Mouse (Mus musculus): ENCODE data around the gene 1190005I06Rik.

1190005I06Rik gene

DNA sequence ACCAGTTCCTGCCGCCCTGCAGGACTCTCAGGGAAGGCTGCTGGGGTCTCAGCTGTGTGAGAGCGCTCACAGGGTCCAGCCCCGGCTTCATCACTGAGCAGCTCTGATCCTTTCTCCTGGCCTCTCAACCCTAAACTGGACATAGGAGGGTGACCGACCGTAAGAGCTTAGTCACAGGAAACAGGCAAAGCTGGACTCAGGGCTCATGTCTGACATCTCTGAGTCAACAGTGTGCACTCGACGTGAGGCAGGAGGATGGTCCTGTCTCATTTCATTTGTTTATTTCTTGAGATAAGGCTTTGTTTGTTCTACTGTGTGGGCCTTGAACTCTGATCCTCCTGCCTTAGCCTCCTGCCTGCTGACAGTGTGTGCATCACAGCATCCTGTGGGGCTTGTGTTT lies 27.0 kb downstream of the 1190005I06Rik start:
- WGBS = 79% methylated on average over 7 of the region's 7 CpGs

GRCm38 (mm10) chr8:120619235-120620180 lies 27.9 kb downstream of the 1190005I06Rik start:
- WGBS = 58% methylated on average over 11 of the region's 11 CpGs

DNA sequence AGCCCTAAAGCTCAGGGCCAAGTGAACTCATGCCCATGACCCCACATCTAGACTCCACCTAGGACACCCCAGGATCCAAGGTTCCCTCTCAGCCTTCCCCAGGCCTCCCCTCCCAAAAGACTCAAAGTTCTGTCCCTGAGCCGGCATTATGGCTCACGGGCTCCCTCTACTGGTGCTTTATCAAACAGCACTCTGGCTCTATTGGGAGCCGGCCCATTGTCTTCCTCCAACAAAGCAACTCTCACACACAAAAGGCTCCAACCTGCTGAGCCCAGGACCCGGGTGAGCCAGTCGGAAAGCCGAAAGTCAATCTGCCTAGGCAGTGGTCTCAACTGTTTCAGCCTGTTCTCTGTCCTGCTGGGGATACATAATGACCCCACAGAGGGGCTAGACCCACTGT lies 29.3 kb downstream of the 1190005I06Rik start:
- under 1% methylated on average over 6 of the region's 6 CpGs for WGBS

- WGBS = 62% methylated on average over 7 of the region's 8 CpGs
Measured at GRCm38 (mm10) chr8:120616663-120617626, 30.5 kb downstream of the 1190005I06Rik start.

DNA sequence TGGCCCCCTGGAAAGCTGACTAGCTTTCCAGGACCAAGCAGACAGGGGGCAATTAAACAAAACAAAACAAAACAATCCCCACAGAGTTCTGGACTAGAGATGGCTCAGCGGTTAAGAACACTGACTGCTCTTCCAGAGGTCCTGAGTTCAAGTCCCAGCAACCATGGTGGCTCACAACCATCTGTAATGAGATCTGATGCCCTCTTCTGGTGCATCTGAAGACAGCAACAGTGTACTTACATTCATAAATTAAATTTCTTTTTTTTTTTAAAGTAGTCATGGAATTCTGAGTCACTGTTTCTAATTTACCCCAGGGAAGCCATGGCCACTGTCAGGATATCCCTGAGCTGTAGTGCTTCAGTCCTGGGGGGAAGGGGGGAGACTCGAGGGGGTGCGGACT lies 32.9 kb downstream of the 1190005I06Rik start:
- 88% methylated on average over 3 of the region's 3 CpGs for WGBS

- WGBS = 84% methylated on average over 6 of the region's 6 CpGs
Measured at GRCm38 (mm10) chr8:120610824-120611223, 36.6 kb downstream of the 1190005I06Rik start.

GRCm38 (mm10) chr8:120607885-120608284 lies 39.5 kb downstream of the 1190005I06Rik start:
- 12% methylated on average over 7 of the region's 7 CpGs for WGBS

- WGBS = 69% methylated on average over 9 of the region's 9 CpGs
Measured at GRCm38 (mm10) chr8:120607460-120607859, 40.0 kb downstream of the 1190005I06Rik start.

GRCm38 (mm10) chr8:120602672-120603071 lies 44.8 kb downstream of the 1190005I06Rik start:
- 77% methylated on average over 6 of the region's 6 CpGs for WGBS

DNA sequence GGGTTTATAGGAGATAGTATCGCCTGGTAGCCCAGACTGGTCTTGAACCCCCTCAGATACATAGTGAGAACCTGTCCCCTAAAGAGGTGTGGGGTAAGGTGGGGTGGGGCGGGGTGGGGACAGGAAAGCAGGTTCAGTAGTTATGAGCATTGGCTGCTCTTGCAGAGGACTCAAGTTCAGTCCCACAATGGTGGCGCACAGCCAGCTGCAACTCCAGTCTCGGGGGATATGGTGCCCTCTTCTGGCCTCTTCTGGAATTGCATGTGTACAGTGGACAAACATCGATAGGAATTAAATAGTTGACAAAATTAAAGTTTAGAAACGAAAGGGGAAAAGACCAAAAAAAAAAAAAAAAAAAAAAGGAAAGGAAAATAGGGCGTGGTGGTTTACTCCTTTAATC lies 47.9 kb downstream of the 1190005I06Rik start:
- WGBS = 44% methylated on average over 7 of the region's 7 CpGs

DNA sequence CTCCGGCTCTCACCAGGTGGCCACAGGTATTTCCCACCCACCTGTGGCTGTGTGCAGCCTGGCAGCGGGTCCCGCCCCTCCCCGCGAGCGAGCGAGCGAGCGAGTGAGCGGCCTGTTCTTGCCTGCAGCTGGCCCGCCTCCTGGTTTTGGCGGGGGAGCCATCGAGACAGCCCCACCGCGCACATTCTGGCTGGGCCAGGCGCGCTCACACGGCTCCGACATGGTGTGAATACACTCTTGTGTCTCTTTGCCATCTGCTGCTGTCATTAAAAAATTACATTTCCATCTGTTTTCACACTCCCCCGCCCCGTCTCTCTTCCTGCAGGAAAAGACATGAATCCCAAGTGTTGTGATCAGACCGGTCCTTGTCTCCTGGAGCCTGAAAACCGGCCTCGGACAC lies 48.9 kb downstream of the 1190005I06Rik start:
- WGBS = 22% methylated on average over 24 of the region's 24 CpGs

DNA sequence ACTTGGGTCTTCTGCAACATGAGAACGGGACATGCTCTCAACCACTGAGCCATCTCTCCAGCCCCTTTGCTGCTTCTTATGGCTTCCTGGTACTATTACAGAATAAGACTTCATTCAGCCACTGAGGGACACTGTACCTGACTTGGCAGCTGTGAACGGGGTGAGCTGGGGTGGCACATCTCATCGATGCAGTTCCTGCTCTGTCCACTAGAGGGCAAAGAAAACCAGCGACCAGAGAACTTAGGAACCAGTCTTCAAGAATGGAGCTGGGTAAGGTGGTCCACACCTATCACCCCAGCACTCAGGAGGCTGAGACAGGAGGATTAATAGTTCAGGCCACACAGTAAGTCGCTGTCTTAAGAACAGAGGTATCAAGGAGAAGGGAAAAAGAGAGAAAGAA lies 51.5 kb downstream of the 1190005I06Rik start:
- 11% methylated on average over 5 of the region's 5 CpGs for WGBS

- 87% methylated on average over 5 of the region's 5 CpGs for WGBS
Measured at GRCm38 (mm10) chr8:120594571-120594970, 52.9 kb downstream of the 1190005I06Rik start.

GRCm38 (mm10) chr8:120591587-120592292 lies 55.7 kb downstream of the 1190005I06Rik start:
- WGBS = 49% methylated on average over 10 of the region's 10 CpGs

DNA sequence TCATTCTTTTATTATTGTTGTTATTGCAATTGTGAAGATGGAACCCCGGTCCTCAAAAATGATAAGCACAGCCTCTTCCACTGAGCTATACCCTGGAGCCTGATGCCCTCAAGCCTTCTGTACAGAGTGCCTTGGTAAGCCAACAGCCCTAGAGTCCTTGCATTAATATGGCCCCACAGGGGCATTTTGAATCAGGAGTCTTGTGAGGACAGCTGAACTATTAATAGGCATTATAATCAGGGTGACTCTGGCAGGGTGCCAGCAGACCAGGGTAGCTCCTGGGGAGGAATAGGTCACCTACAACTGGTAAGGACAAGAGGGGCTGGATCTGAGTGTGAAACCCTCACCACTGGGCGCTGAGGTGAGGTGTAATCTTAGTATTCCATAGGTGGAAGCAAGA lies 57.5 kb downstream of the 1190005I06Rik start:
- 57% methylated on average over 2 of the region's 2 CpGs for WGBS

GRCm38 (mm10) chr8:120588908-120589771 lies 58.3 kb downstream of the 1190005I06Rik start, which contains the start of gene Gins2:
Gins2 (minus strand) TSS chr8:120589304.
- under 1% methylated on average over 67 of the region's 67 CpGs for WGBS

DNA sequence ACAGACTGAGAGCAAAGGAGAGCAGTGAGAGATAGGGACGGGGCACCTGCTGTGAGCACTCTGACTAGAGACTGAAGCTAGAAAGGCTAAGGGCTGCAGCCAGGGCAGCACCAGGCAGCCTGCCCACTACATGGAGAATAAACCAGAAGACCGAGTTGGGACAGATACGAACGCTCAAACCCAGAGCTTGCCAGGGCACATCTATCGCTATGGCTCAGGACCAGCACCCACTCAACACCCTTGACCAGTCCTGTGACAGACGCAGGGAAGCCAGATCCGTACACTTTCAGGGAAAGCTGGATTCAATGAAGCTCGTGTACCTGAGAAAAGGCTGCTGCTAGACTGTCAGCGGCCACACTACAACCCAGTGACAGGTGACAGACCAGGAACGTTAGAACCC lies 61.9 kb downstream of the 1190005I06Rik start:
- 92% methylated on average over 10 of the region's 10 CpGs for WGBS

- 74% methylated on average over 8 of the region's 8 CpGs for WGBS
Measured at GRCm38 (mm10) chr8:120581811-120582210, 65.6 kb downstream of the 1190005I06Rik start.

GRCm38 (mm10) chr8:120581329-120581728 lies 66.1 kb downstream of the 1190005I06Rik start:
- WGBS = 83% methylated on average over 12 of the region's 12 CpGs

GRCm38 (mm10) chr8:120580336-120581000 lies 67.0 kb downstream of the 1190005I06Rik start:
- 74% methylated on average over 8 of the region's 8 CpGs for WGBS
